Mouse (Mus musculus): ENCODE measurements around the gene Ccdc92.

Gene Ccdc92

GRCm38 (mm10) chr5:124860013-124860412, 2.2 kb downstream of the Ccdc92 start:
- in situ Hi-C loops (cut with MboI, MseI): loop anchor here (25.0 kb wide), 1 partner anchor 873 kb away; no protein-coding TSS in a partner anchor

- in situ Hi-C loops (cut with MboI, MseI): loop anchor here (10.0 to 25.0 kb wide), 2 partner anchors 867 to 1589 kb away; no protein-coding TSS in a partner anchor
Observed at GRCm38 (mm10) chr5:124854202-124854601, 8.0 kb downstream of the Ccdc92 start.

GRCm38 (mm10) chr5:124853079-124853478, 9.1 kb downstream of the Ccdc92 start:
- in situ Hi-C loops (cut with MboI, MseI): loop anchor here (10.0 to 25.0 kb wide), 2 partner anchors 866 to 1588 kb away; no protein-coding TSS in a partner anchor

GRCm38 (mm10) chr5:124852294-124852693, 9.9 kb downstream of the Ccdc92 start:
- in situ Hi-C loops (cut with MboI, MseI): loop anchor here (10.0 to 25.0 kb wide), 2 partner anchors 865 to 1587 kb away; no protein-coding TSS in a partner anchor

GRCm38 (mm10) chr5:124851572-124851971, 10.7 kb downstream of the Ccdc92 start:
- in situ Hi-C loops (cut with MboI, MseI): loop anchor here (10.0 to 25.0 kb wide), 2 partner anchors 864 to 1587 kb away; no protein-coding TSS in a partner anchor

- in situ Hi-C loops (cut with MboI, MseI): no loop called here
Observed at GRCm38 (mm10) chr5:124848994-124849393, 13.2 kb downstream of the Ccdc92 start.

- in situ Hi-C loops (cut with MboI, MseI): no loop called here
Observed at GRCm38 (mm10) chr5:124847014-124847413, 15.2 kb downstream of the Ccdc92 start.

- in situ Hi-C loops (cut with MboI, MseI): no loop called here
Observed at GRCm38 (mm10) chr5:124844929-124845328, 17.3 kb downstream of the Ccdc92 start.

GRCm38 (mm10) chr5:124843386-124843785, 18.8 kb downstream of the Ccdc92 start:
- in situ Hi-C loops (cut with MboI, MseI): no loop called here

- in situ Hi-C loops (cut with MboI, MseI): no loop called here
Observed at GRCm38 (mm10) chr5:124840669-124841068, 21.6 kb downstream of the Ccdc92 start.

- in situ Hi-C loops (cut with MboI, MseI): no loop called here
Observed at GRCm38 (mm10) chr5:124840202-124840601, 22.0 kb downstream of the Ccdc92 start.

GRCm38 (mm10) chr5:124836621-124837020, 25.6 kb downstream of the Ccdc92 start:
- in situ Hi-C loops (cut with MboI, MseI): no loop called here

- in situ Hi-C loops (cut with MboI, MseI): no loop called here
Observed at GRCm38 (mm10) chr5:124836075-124836474, 26.1 kb downstream of the Ccdc92 start.

GRCm38 (mm10) chr5:124835218-124835617, 27.0 kb downstream of the Ccdc92 start:
- in situ Hi-C loops (cut with MboI, MseI): no loop called here

GRCm38 (mm10) chr5:124830331-124830730, 31.9 kb downstream of the Ccdc92 start:
- in situ Hi-C loops (cut with MboI, MseI): loop anchor here (5.0 kb wide), 1 partner anchor 58 kb away; no protein-coding TSS in a partner anchor

GRCm38 (mm10) chr5:124822128-124822894, 39.9 kb downstream of the Ccdc92 start:
- in situ Hi-C loops (cut with MboI, MseI): no loop called here

- in situ Hi-C loops (cut with MboI, MseI): no loop called here
Observed at GRCm38 (mm10) chr5:124817050-124817449, 45.2 kb downstream of the Ccdc92 start.

- in situ Hi-C loops (cut with MboI, MseI): no loop called here
Observed at GRCm38 (mm10) chr5:124814797-124815196, 47.4 kb downstream of the Ccdc92 start.

- in situ Hi-C loops (cut with MboI, MseI): no loop called here
Observed at GRCm38 (mm10) chr5:124812466-124812865, 49.8 kb downstream of the Ccdc92 start.

- in situ Hi-C loops (cut with MboI, MseI): no loop called here
Observed at GRCm38 (mm10) chr5:124809708-124810366, 52.4 kb downstream of the Ccdc92 start.

- in situ Hi-C loops (cut with MboI, MseI): no loop called here
Observed at GRCm38 (mm10) chr5:124792112-124792511, 70.1 kb downstream of the Ccdc92 start.

GRCm38 (mm10) chr5:124785650-124786049, 76.6 kb downstream of the Ccdc92 start:
- in situ Hi-C loops (cut with MboI, MseI): no loop called here
